Mouse (Mus musculus): ENCODE measurements around the gene Araf.

Gene Araf

GRCm38 (mm10) chrX:20848256-20848984, 50.8 kb downstream of the Araf start:
- peak; percentile 98 for DNase-seq (ENCODE audit: low read depth, low spot score)

- no peak for DNase-seq (ENCODE audit: low read depth, low spot score)
Observed at GRCm38 (mm10) chrX:20853794-20854193, 56.2 kb downstream of the Araf start.

- DNase-seq (ENCODE audit: low read depth, low spot score): no peak
Observed at GRCm38 (mm10) chrX:20861453-20862104, 64.0 kb downstream of the Araf start.

- no peak for DNase-seq (ENCODE audit: low read depth, low spot score)
Observed at GRCm38 (mm10) chrX:20862105-20863065, 64.8 kb downstream of the Araf start.

- no peak for DNase-seq (ENCODE audit: low read depth, low spot score)
Observed at GRCm38 (mm10) chrX:20863161-20864101, 65.8 kb downstream of the Araf start.

GRCm38 (mm10) chrX:20868091-20868490, 70.5 kb downstream of the Araf start:
- DNase-seq (ENCODE audit: low read depth, low spot score): no peak

GRCm38 (mm10) chrX:20869203-20869602, 71.6 kb downstream of the Araf start:
- DNase-seq (ENCODE audit: low read depth, low spot score): no peak

- peak; percentile 87 for DNase-seq (ENCODE audit: low read depth, low spot score)
Observed at GRCm38 (mm10) chrX:20869962-20870513, 72.4 kb downstream of the Araf start, which contains the start of gene Timp1. Gene Timp1 (plus strand): TSS chrX:20870166.

GRCm38 (mm10) chrX:20872928-20873500, 75.4 kb downstream of the Araf start:
- DNase-seq (ENCODE audit: low read depth, low spot score): peak; percentile 97

GRCm38 (mm10) chrX:20875241-20875640, 77.6 kb downstream of the Araf start:
- peak; percentile 82 for DNase-seq (ENCODE audit: low read depth, low spot score)

GRCm38 (mm10) chrX:20910074-20910473, 112.5 kb downstream of the Araf start:
- peak; percentile 79 for DNase-seq (ENCODE audit: low read depth, low spot score)

All from R1 (cell line).